Mouse (Mus musculus) liver (tissue): ENCODE results near the gene Plscr3.
A peak's percentile ranks its signal among the peaks of the same experiment; 100 is the strongest.

Experiments used
- DNase-seq: peaks from one replicate; pipeline ENCODE4 v3.0.0-alpha.2; 2020; ENCODE audit warnings: mixed read lengths

The Plscr3 gene

GRCm38 (mm10) chr11:69846198-69846680 is at the start of gene Plscr3:
TSS of gene Plscr3 (plus strand) at chr11:69846376.
- DNase-seq, result peak; percentile 95

GRCm38 (mm10) chr11:69797924-69798323 is 48.3 kb upstream of the Plscr3 start:
- DNase-seq, result no peak

- DNase-seq, result no peak
Measured at GRCm38 (mm10) chr11:69799394-69800137, 46.6 kb upstream of the Plscr3 start.

- peak; percentile 29 for DNase-seq
Measured at GRCm38 (mm10) chr11:69800138-69800391, 46.1 kb upstream of the Plscr3 start.

- DNase-seq, result peak; percentile 60
Measured at GRCm38 (mm10) chr11:69800392-69801197, 45.6 kb upstream of the Plscr3 start.

GRCm38 (mm10) chr11:69801379-69801977 is 44.7 kb upstream of the Plscr3 start, which contains the start of gene Fgf11:
TSS of gene Fgf11 (minus strand) at chr11:69801857.
- DNase-seq, result no peak

GRCm38 (mm10) chr11:69802648-69803105 is 43.5 kb upstream of the Plscr3 start:
- DNase-seq, result peak; percentile 83

GRCm38 (mm10) chr11:69803328-69803727 is 42.8 kb upstream of the Plscr3 start:
- DNase-seq, result no peak

GRCm38 (mm10) chr11:69803786-69804651 is 42.2 kb upstream of the Plscr3 start:
- peak; percentile 76 for DNase-seq

- DNase-seq, result no peak
Measured at GRCm38 (mm10) chr11:69804652-69804940, 41.6 kb upstream of the Plscr3 start.

GRCm38 (mm10) chr11:69804972-69805909 is 40.9 kb upstream of the Plscr3 start, which contains the start of gene Tmem102:
TSS of gene Tmem102 (minus strand) at chr11:69805624.
- DNase-seq, result no peak

- no peak for DNase-seq
Measured at GRCm38 (mm10) chr11:69806378-69806777, 39.8 kb upstream of the Plscr3 start.

- DNase-seq, result no peak
Measured at GRCm38 (mm10) chr11:69807641-69808040, 38.5 kb upstream of the Plscr3 start.

- DNase-seq, result no peak
Measured at GRCm38 (mm10) chr11:69810280-69810679, 35.9 kb upstream of the Plscr3 start.

GRCm38 (mm10) chr11:69815155-69815554 is 31.0 kb upstream of the Plscr3 start, which contains the start of gene Gm39566:
TSS of gene Gm39566 (minus strand) at chr11:69815298.
- no peak for DNase-seq

- no peak for DNase-seq
Measured at GRCm38 (mm10) chr11:69816520-69816919, 29.7 kb upstream of the Plscr3 start.

- DNase-seq, result no peak
Measured at GRCm38 (mm10) chr11:69818365-69818764, 27.8 kb upstream of the Plscr3 start, which contains the start of gene Spem2. TSS of gene Spem2 (minus strand) at chr11:69818465.

GRCm38 (mm10) chr11:69818871-69819270 is 27.3 kb upstream of the Plscr3 start:
- DNase-seq, result no peak

- no peak for DNase-seq
Measured at GRCm38 (mm10) chr11:69822080-69822479, 24.1 kb upstream of the Plscr3 start, which contains the start of gene Spem1. TSS of gene Spem1 (minus strand) at chr11:69822180.

- DNase-seq, result no peak
Measured at GRCm38 (mm10) chr11:69823456-69823855, 22.7 kb upstream of the Plscr3 start.

GRCm38 (mm10) chr11:69828832-69829231 is 17.3 kb upstream of the Plscr3 start:
- no peak for DNase-seq
